Mouse (Mus musculus) hindbrain, embryonic 14.5 days (tissue): ENCODE measurements around the gene Mrgpra6. TPM values are rescaled to one million over a fixed set of nuclear protein-coding genes. Genes with fewer than 3 reads are reported as not detected.

Experiments
- ATAC-seq: fragments of 200-750 bp; cut with Nextera tagmentation; 2 replicates; pipeline ENCODE4 v1.8.0; 2017; ENCODE audit warnings: moderate number of reproducible peaks, mild to moderate bottlenecking, moderate TSS enrichment, moderate library complexity; ENCODE audit not compliant: low FRiP score
- DNase-seq: peaks from one replicate; pipeline ENCODE4 v3.0.0-alpha.2; 2015; ENCODE audit warnings: low spot score
- H3K27ac ChIP-seq: fragments of 300-500 bp; sonication (generic); 2 replicates; pipeline ENCODE4 v1.5.1; 2014; ENCODE audit warnings: mild to moderate bottlenecking, moderate library complexity
- H3K27me3 ChIP-seq: fragments of 300-500 bp; sonication (generic); 2 replicates; pipeline ENCODE4 v1.6.1; 2014; ENCODE audit warnings: mild to moderate bottlenecking, low read length, mixed read lengths; ENCODE audit not compliant: control insufficient read depth, insufficient read depth
- H3K36me3 ChIP-seq: fragments of 300-500 bp; sonication (generic); replicated peaks from 2 replicates; pipeline ENCODE4 v1.6.1; 2014; ENCODE audit not compliant: control insufficient read depth, insufficient read depth
- H3K4me1 ChIP-seq: fragments of 300-500 bp; sonication (generic); replicated peaks from 2 replicates; pipeline ENCODE4 v1.6.1; 2014; ENCODE audit warnings: antibody characterized with exemption, low read length, mixed read lengths; ENCODE audit not compliant: control insufficient read depth, insufficient read depth
- H3K4me2 ChIP-seq: fragments of 300-500 bp; sonication (generic); replicated peaks from 2 replicates; pipeline ENCODE4 v1.6.1; 2014; ENCODE audit warnings: mild to moderate bottlenecking, moderate library complexity
- H3K4me3 ChIP-seq: fragments of 300-500 bp; sonication (generic); replicated peaks from 2 replicates; pipeline ENCODE4 v1.5.1; 2014; ENCODE audit warnings: mild to moderate bottlenecking, low read length
- H3K9ac ChIP-seq: fragments of 300-500 bp; sonication (generic); 2 replicates; pipeline ENCODE4 v1.6.1; 2014
- H3K9me3 ChIP-seq: fragments of 300-500 bp; sonication (generic); 2 replicates; pipeline ENCODE4 v1.6.1; 2016; ENCODE audit warnings: low read length; ENCODE audit not compliant: control insufficient read depth
- WGBS: fragments of 180-500 bp; shearing (Covaris S2); extraction: QIAGEN DNeasy Blood & Tissue Kit; methylation state at CpG from one replicate; pipeline ENCODE4 v1.1.7; 2014; 5-methylcytosine and 5-hydroxymethylcytosine counted together
- polyA plus RNA-seq: library from polyadenylated mRNA; unstranded; fragments of >200 nt; fragmentation: Nextera tagmentation; extraction: Ambion mirVana; gene quantifications from 2 replicates; pipeline ENCODE4 v1.2.1, GENCODE M21; 2014

The Mrgpra6 gene
- not detected in 2 replicates for polyA plus RNA-seq

GRCm38 (mm10) chr7:47204830-47205229, at the start of gene Mrgpra6:
Gene Mrgpra6 (minus strand): TSS chr7:47204920.
- no peaks in the 10 kb centered on the region for H3K9me3 ChIP-seq
- H3K36me3 ChIP-seq = no peaks in the 10 kb centered on the region
- H3K27ac ChIP-seq = no peak within 1 kb of the TSS
- H3K4me2 ChIP-seq = no peak within 1 kb of the TSS
- no peaks in the 10 kb centered on the region for H3K27me3 ChIP-seq
- 80% methylated on average over 4 of the region's 4 CpGs for WGBS
- H3K4me3 ChIP-seq = no peak within 1 kb of the TSS
- no peak within 1 kb of the TSS for H3K9ac ChIP-seq
- ATAC-seq (no peak), DNase-seq (no peak)
- no peaks in the 10 kb centered on the region for H3K4me1 ChIP-seq

DNA sequence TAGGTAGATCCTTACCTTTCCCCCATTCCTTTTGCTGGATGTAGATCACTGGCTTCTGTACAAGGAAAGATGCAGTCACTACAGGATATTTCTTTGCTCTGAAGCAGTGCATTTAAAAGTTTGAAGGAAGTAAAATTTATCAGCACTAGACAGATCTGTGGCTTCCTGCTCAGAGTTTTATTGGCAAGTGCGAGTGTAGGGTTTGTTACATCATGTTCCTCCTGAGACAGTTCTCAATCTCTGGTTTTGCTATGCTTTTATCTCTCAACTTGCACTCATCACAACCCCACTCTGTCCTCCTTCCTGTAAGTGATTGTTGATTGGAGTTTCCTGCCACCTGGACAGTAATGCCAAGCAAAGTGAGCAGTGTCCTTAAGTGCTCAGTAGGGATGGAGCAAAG, 48.0 kb upstream of the Mrgpra6 start, which contains the start of gene Mrgpra9:
Gene Mrgpra9, minus strand, starts transcription at position 79 of the 400 bp plus-strand sequence.
- ATAC-seq = no peak
- 76% methylated on average over 1 of the region's 1 CpGs for WGBS

GRCm38 (mm10) chr7:47244658-47245057, 39.9 kb upstream of the Mrgpra6 start:
- no peak overlapping the region for H3K4me3 ChIP-seq
- H3K36me3 ChIP-seq = no peaks in the 10 kb centered on the region
- ATAC-seq (no peak), DNase-seq (no peak)
- H3K27ac ChIP-seq = no peak overlapping the region
- no peaks in the 10 kb centered on the region for H3K27me3 ChIP-seq
- WGBS = 69% methylated on average over 3 of the region's 3 CpGs
- H3K4me1 ChIP-seq = no peaks in the 10 kb centered on the region
- H3K4me2 ChIP-seq = no peak overlapping the region
- H3K9me3 ChIP-seq = no peaks in the 10 kb centered on the region
- H3K9ac ChIP-seq = no peak overlapping the region

More for the DNA sequence above, 48.0 kb upstream of the Mrgpra6 start, which contains the start of gene Mrgpra9:
- peaks cover 4% of the 10 kb centered on the region; the same call in 1 of the 2 replicates for H3K9me3 ChIP-seq
- H3K36me3 ChIP-seq = no peaks in the 10 kb centered on the region
- H3K4me2 ChIP-seq = no peak within 1 kb of the TSS
- H3K4me1 ChIP-seq = no peaks in the 10 kb centered on the region
- H3K27ac ChIP-seq = no peak within 1 kb of the TSS
- H3K27me3 ChIP-seq = no peaks in the 10 kb centered on the region
- H3K9ac ChIP-seq = no peak within 1 kb of the TSS
- DNase-seq = no peak
- H3K4me3 ChIP-seq = no peak within 1 kb of the TSS

DNA sequence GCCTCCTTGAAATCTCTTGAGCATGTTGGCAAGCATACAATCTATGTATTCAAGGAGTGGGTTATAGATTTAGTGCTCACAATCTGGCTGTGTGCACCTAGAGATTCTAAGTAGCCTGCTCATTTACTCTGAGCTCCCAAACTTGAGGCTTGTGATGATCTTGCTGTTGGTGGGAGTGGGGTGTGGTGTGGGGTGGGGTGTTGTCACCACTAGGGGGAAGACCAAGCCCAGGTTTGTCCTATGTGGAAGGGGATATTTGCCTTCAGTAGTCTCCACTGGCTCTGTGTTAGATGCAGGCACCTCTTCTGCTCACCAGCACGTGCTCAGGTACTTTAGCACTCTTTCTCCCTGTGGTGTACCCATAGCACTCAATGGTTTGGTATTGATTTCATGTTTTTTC, 9.4 kb downstream of the Mrgpra6 start:
- Histone ChIP-seq H3K4me1 (no peaks in the 10 kb centered on the region), H3K27ac (no peak overlapping the region), H3K4me3 (no peak overlapping the region), H3K27me3 (no peaks in the 10 kb centered on the region), H3K36me3 (no peaks in the 10 kb centered on the region), H3K9me3 (no peaks in the 10 kb centered on the region), H3K4me2 (no peak overlapping the region), H3K9ac (no peak overlapping the region)
- 46% methylated on average over 1 of the region's 1 CpGs for WGBS
- ATAC-seq = no peak
- DNase-seq = no peak

DNA sequence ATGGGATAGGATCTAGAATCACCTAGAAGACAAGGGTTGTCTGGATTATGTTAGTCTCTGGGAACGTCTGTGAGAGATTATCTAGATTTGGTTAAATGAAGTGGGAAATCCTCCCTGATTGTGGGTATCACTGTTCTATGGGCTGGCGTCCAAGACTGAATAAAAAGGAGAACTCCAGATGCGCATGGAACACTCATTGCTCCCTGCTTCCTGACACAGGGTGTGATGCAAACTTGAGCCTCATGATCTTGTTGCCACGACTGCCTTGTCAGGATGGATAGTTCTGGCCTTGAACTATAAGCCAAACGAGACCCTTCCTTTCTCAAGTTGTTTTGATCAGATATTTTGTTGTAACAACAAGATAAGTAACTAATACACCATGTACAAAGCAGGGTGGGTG, 33.9 kb downstream of the Mrgpra6 start:
- Histone ChIP-seq H3K9ac (no peak overlapping the region), H3K4me2 (no peak overlapping the region), H3K27me3 (no peaks in the 10 kb centered on the region), H3K9me3 (no peaks in the 10 kb centered on the region), H3K4me3 (no peak overlapping the region), H3K4me1 (no peaks in the 10 kb centered on the region), H3K27ac (no peak overlapping the region), H3K36me3 (no peaks in the 10 kb centered on the region)
- 86% methylated on average over 5 of the region's 5 CpGs for WGBS
- DNase-seq = no peak
- ATAC-seq = no peak

DNA sequence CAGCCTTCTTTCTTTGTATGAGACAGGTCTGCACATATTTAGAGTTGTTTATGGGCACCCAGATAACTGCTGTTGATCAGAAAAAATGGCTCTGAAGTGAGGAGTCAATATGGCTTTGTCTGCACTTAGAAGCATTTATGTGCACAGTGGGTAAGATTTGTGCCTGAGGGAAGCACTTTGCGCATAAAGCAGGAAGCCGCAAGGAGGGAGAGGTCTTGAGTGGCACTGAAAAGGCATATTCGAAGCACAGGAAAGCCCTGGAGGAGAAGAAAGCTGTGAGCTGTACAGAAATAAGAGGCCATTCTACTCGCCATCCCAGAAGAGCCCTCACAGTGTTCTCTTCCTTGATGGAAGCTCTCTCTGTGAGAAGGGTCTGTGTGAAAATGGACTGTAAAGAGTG, 39.7 kb downstream of the Mrgpra6 start:
- no peak for ATAC-seq
- H3K9me3 ChIP-seq = no peaks in the 10 kb centered on the region
- H3K27ac ChIP-seq = no peak overlapping the region
- WGBS = 78% methylated on average over 4 of the region's 4 CpGs
- H3K27me3 ChIP-seq = no peaks in the 10 kb centered on the region
- no peak overlapping the region for H3K4me2 ChIP-seq
- no peaks in the 10 kb centered on the region for H3K4me1 ChIP-seq
- H3K36me3 ChIP-seq = no peaks in the 10 kb centered on the region
- no peak for DNase-seq
- H3K4me3 ChIP-seq = no peak overlapping the region
- no peak overlapping the region for H3K9ac ChIP-seq

DNA sequence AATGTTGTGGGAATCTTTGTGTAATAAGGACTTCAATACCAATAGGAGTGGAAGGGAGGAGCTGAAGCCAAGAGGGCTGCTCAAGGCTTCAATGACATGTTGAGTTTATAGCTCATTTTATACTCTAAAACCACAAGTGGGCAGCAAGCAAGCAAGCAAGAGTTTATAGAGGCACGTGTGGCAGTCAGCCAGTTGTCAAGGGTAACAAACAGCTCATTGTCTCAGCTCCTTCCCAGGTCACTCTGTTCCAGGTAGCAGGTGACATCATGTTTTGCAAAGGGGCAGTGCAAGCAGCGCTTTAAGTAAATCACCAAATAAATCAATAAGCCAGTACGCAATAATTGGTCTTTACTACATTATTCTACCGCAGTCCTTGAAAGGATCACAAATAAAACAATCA, 41.5 kb downstream of the Mrgpra6 start:
- Histone ChIP-seq H3K4me3 (no peak overlapping the region), H3K27ac (no peak overlapping the region), H3K36me3 (no peaks in the 10 kb centered on the region), H3K9ac (no peak overlapping the region), H3K4me1 (no peaks in the 10 kb centered on the region), H3K9me3 (no peaks in the 10 kb centered on the region), H3K4me2 (no peak overlapping the region), H3K27me3 (no peaks in the 10 kb centered on the region)
- DNase-seq (no peak), ATAC-seq (no peak)
- WGBS = 81% methylated on average over 4 of the region's 4 CpGs

DNA sequence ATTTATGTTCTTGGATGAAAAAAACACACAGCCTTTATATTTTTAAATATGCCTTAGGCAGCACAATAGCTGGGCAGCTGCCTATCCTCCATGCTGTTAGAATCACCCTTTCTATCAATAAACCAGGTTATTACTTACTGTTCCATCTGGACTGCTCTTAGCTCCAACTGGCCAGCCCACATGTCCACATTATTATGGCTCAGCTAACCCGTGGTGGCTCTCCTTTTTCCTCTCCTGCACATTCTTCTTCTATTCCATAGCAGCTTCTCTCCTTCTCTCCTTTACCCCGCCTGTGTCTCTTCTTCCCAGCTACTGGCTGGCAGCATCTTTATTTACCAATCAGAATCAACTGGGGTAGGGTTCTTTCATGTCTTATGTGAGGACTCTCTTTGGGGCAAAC, 46.3 kb downstream of the Mrgpra6 start:
- Histone ChIP-seq H3K9me3 (no peaks in the 10 kb centered on the region), H3K27ac (no peak overlapping the region), H3K4me3 (no peak overlapping the region), H3K9ac (no peak overlapping the region), H3K4me2 (no peak overlapping the region), H3K27me3 (no peaks in the 10 kb centered on the region), H3K4me1 (no peaks in the 10 kb centered on the region), H3K36me3 (no peaks in the 10 kb centered on the region)
- DNase-seq (no peak), ATAC-seq (no peak)
- 61% methylated on average over 2 of the region's 2 CpGs for WGBS

DNA sequence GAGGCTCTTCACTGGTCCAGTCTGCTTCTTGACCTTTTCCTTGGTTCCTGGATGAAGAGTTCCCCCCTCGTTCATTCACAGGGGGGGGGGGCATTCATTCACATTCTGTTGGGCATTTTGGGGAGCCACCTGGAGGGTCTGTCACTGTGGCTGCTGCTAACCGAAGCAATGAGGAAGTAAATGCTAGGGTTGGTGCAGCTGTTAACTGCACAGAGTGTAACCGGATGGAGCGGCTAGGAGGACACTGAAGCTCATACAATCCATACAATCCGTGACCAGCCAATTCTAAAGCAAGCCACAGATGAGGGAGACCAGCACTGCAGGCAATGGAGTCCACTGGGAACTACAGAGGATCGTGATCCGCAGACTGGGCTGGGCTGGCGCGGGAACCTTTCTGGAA, 47.0 kb downstream of the Mrgpra6 start:
- no peak overlapping the region for H3K9ac ChIP-seq
- no peaks in the 10 kb centered on the region for H3K4me1 ChIP-seq
- H3K27ac ChIP-seq = no peak overlapping the region
- H3K9me3 ChIP-seq = no peaks in the 10 kb centered on the region
- ATAC-seq = no peak
- H3K4me3 ChIP-seq = no peak overlapping the region
- no peaks in the 10 kb centered on the region for H3K27me3 ChIP-seq
- no peaks in the 10 kb centered on the region for H3K36me3 ChIP-seq
- DNase-seq = no peak
- no peak overlapping the region for H3K4me2 ChIP-seq
- WGBS = 88% methylated on average over 9 of the region's 9 CpGs

GRCm38 (mm10) chr7:47155849-47156248, 48.9 kb downstream of the Mrgpra6 start:
- no peak overlapping the region for H3K4me2 ChIP-seq
- no peaks in the 10 kb centered on the region for H3K27me3 ChIP-seq
- H3K9me3 ChIP-seq = no peaks in the 10 kb centered on the region
- H3K36me3 ChIP-seq = no peaks in the 10 kb centered on the region
- DNase-seq (no peak), ATAC-seq (no peak)
- H3K4me1 ChIP-seq = no peaks in the 10 kb centered on the region
- no peak overlapping the region for H3K4me3 ChIP-seq
- 94% methylated on average over 2 of the region's 2 CpGs for WGBS
- H3K27ac ChIP-seq = no peak overlapping the region
- H3K9ac ChIP-seq = no peak overlapping the region
